Mouse (Mus musculus) midbrain, embryonic 11.5 days (tissue): ENCODE data around the gene Lhx1. TPM values are rescaled to one million over a fixed set of nuclear protein-coding genes. Genes with fewer than 3 reads are reported as not detected.
A peak's percentile ranks its signal among the peaks of the same experiment; 100 is the strongest.

Experiments
- ATAC-seq: fragments of 200-750 bp; cut with Nextera tagmentation; 2 replicates; pipeline ENCODE4 v1.8.0; 2017; ENCODE audit warnings: moderate TSS enrichment, moderate library complexity; ENCODE audit not compliant: low FRiP score
- DNase-seq: peaks from one replicate; pipeline ENCODE4 v3.0.0; 2015; ENCODE audit warnings: low spot score; ENCODE audit errors: missing footprints
- H3K27ac ChIP-seq: fragments of 300-500 bp; sonication (generic); 2 replicates; pipeline ENCODE4 v1.5.1; 2014; ENCODE audit warnings: low read depth, low read length
- H3K27me3 ChIP-seq: fragments of 300-500 bp; sonication (generic); 2 replicates; pipeline ENCODE4 v1.6.1; 2014; ENCODE audit warnings: mild to moderate bottlenecking, low read length, moderate library complexity, mixed read lengths; ENCODE audit not compliant: control insufficient read depth, insufficient read depth
- H3K36me3 ChIP-seq: fragments of 300-500 bp; sonication (generic); 2 replicates; pipeline ENCODE4 v1.6.1; 2014; ENCODE audit warnings: mild to moderate bottlenecking, low read length, moderate library complexity, mixed read lengths; ENCODE audit not compliant: control insufficient read depth, insufficient read depth
- H3K4me1 ChIP-seq: fragments of 300-500 bp; sonication (generic); 2 replicates; pipeline ENCODE4 v1.6.1; 2014; ENCODE audit warnings: low read length; ENCODE audit not compliant: control insufficient read depth, insufficient read depth
- H3K4me2 ChIP-seq: fragments of 300-500 bp; sonication (generic); 2 replicates; pipeline ENCODE4 v1.6.1; 2014; ENCODE audit warnings: mild to moderate bottlenecking, moderate library complexity
- H3K4me3 ChIP-seq: fragments of 300-500 bp; sonication (generic); 2 replicates; pipeline ENCODE4 v1.5.1; 2014; ENCODE audit warnings: low read depth, low read length
- H3K9ac ChIP-seq: fragments of 300-500 bp; sonication (generic); 2 replicates; pipeline ENCODE4 v1.6.1; 2014; ENCODE audit warnings: low read length
- H3K9me3 ChIP-seq: fragments of 300-500 bp; sonication (generic); 2 replicates; pipeline ENCODE4 v1.6.1; 2016; ENCODE audit warnings: low read length; ENCODE audit not compliant: control insufficient read depth
- WGBS: fragments of 180-500 bp; shearing (Covaris S2); extraction: QIAGEN DNeasy Blood & Tissue Kit; methylation state at CpG from one replicate; pipeline ENCODE4 v1.1.7; 2014; 5-methylcytosine and 5-hydroxymethylcytosine counted together
- polyA plus RNA-seq: library from polyadenylated mRNA; unstranded; fragments of >200 nt; fragmentation: Nextera tagmentation; extraction: Ambion mirVana; gene quantifications from 2 replicates; pipeline ENCODE4 v1.2.1, GENCODE M21; 2014

Gene Lhx1
- 32.8 and 37.6 TPM in 2 replicates for polyA plus RNA-seq

GRCm38 (mm10) chr11:84525421-84526274 lies at the start of gene Lhx1:
TSS of gene Lhx1 (minus strand) at chr11:84525535.
- Histone ChIP-seq H3K4me3 (peak within 1 kb of the TSS; percentile 40), H3K27ac (peak within 1 kb of the TSS; percentile 37), H3K9me3 (no peaks in the 10 kb centered on the region), H3K4me1 (peaks cover 17% of the 10 kb centered on the region), H3K27me3 (peaks cover 94% of the 10 kb centered on the region), H3K36me3 (no peaks in the 10 kb centered on the region), H3K4me2 (peak within 1 kb of the TSS; percentile 72), H3K9ac (peak within 1 kb of the TSS; percentile 64)
- ATAC-seq: peak; percentile 91
- DNase-seq: peak; percentile 98
- under 1% methylated on average over 64 of the region's 64 CpGs for WGBS

- Histone ChIP-seq H3K9ac (no peak overlapping the region), H3K27me3 (peaks cover 3% of the 10 kb centered on the region; the same call in 1 of the 2 replicates), H3K9me3 (no peaks in the 10 kb centered on the region), H3K4me1 (peaks cover 35% of the 10 kb centered on the region), H3K36me3 (no peaks in the 10 kb centered on the region), H3K4me3 (no peak overlapping the region), H3K27ac (peak overlapping the region; percentile 25; the same call in 1 of the 2 replicates), H3K4me2 (no peak overlapping the region)
- DNase-seq: no peak
- ATAC-seq: peak; percentile 67
- WGBS: 26% methylated on average over 8 of the region's 8 CpGs
Measured at GRCm38 (mm10) chr11:84574834-84575233, 49.5 kb upstream of the Lhx1 start.

DNA sequence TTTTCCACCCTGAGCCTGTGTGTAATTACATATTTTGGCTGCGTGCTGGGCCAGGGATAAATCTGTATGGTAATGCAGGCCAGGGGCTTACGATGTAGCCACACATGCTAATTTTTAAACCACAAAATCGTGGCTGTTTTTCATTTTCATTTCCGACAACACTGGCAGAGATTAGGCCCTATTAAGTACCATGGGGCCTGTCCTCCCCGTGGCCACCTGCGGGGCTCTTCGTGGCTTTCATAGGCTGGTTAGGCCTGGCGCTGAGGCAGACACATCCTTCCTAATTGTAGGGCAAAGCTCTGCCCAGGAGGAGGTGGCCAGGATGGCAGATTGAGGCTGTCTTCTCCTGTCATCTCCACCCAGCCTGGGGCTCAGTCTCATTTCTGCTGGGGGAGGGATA lies 48.3 kb upstream of the Lhx1 start:
- Histone ChIP-seq H3K27ac (no peak overlapping the region), H3K9ac (no peak overlapping the region), H3K4me1 (peaks cover 33% of the 10 kb centered on the region), H3K9me3 (no peaks in the 10 kb centered on the region), H3K36me3 (no peaks in the 10 kb centered on the region), H3K4me3 (no peak overlapping the region), H3K4me2 (no peak overlapping the region), H3K27me3 (peaks cover 3% of the 10 kb centered on the region; the same call in 1 of the 2 replicates)
- ATAC-seq: no peak
- DNase-seq: no peak
- 60% methylated on average over 8 of the region's 8 CpGs for WGBS

DNA sequence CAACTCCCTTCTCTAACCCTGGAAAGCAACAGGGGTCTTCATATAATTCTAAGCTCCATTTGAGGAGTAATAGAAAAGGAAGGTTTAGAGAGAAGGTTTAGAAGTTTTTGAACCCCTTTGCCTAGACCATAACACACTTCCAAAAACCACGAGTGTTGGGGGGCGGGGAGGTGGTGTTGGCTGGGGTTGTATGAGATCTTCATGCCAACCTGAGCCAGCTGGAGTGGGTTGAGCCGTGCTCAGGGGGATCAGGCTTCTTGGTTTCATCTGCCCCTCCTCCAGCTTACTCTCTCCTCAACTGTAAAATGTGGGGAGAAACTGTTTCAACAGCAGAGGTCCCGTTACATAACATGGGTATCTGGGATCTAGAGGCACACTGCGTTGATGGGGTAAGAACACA lies 45.5 kb upstream of the Lhx1 start:
- Histone ChIP-seq H3K27ac (peak overlapping the region; percentile 42), H3K4me3 (no peak overlapping the region), H3K4me1 (peaks cover 35% of the 10 kb centered on the region), H3K9ac (no peak overlapping the region), H3K27me3 (no peaks in the 10 kb centered on the region), H3K9me3 (no peaks in the 10 kb centered on the region), H3K4me2 (no peak overlapping the region), H3K36me3 (no peaks in the 10 kb centered on the region)
- ATAC-seq (no peak), DNase-seq (no peak)
- 76% methylated on average over 5 of the region's 5 CpGs for WGBS

DNA sequence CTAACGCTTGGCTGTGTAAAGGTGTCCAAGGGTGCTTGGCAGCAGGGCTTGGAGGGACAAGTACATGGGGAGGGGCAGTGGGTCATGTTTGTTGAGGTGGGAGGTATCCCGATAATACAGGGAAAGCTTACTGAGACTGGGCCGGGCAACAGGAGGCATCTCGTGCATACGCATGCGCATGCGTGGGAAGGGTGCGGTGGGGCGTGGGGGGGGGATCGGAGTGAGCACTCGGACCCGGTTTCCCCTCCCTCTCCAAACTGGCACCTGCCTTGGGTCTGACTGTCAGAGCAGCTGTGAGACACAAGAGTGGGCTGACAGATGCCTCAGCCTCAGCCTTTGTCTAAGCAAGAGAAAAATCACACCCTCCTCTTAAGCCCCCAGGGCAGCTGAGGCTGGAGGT lies 45.1 kb upstream of the Lhx1 start:
- no peaks in the 10 kb centered on the region for H3K9me3 ChIP-seq
- peak overlapping the region; percentile 42 for H3K27ac ChIP-seq
- 56% methylated on average over 12 of the region's 12 CpGs for WGBS
- no peaks in the 10 kb centered on the region for H3K27me3 ChIP-seq
- H3K4me2 ChIP-seq: no peak overlapping the region
- ATAC-seq (peak; percentile 40), DNase-seq (no peak)
- H3K36me3 ChIP-seq: no peaks in the 10 kb centered on the region
- H3K4me1 ChIP-seq: peaks cover 35% of the 10 kb centered on the region
- no peak overlapping the region for H3K4me3 ChIP-seq
- peak overlapping the region; percentile 4; the same call in 1 of the 2 replicates for H3K9ac ChIP-seq

DNA sequence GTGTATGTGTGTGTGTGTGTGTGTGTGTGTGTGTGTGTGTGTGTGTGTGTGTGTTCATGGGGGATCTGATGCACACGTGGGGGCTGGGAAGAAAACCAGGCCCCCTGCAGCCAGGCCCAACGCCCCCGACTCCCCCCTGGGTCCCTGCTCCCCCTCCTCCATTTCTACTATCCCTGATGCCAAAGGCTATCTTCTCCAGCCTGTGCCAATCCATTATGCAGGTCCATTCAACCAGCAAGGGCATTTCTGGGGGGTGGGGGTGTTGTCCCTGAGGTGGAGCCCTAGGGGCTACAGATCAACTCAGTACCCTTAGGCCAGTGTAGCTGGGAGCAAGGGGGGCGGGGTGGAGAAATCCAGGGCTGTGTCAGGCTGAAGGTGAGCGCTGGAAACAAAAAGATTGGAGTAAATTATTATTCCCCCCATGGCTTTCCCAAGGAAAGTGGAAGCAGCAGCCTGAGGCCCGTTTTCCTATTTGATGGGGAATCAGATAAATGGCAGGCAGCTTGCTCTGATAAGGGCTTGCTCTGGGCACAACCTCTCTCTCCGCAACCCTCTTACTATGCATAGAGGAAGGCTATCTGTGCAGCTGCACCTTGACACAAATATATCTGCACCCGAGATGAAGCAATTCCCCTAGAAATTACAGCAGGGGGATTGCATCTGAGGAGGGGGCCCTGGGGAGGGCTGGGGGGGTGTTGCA lies 43.9 kb upstream of the Lhx1 start:
- H3K27me3 ChIP-seq: no peaks in the 10 kb centered on the region
- WGBS: 59% methylated on average over 8 of the region's 8 CpGs
- no peak for DNase-seq

GRCm38 (mm10) chr11:84568482-84568881 lies 43.1 kb upstream of the Lhx1 start:
- ATAC-seq (no peak), DNase-seq (no peak)
- H3K27ac ChIP-seq: peak overlapping the region; percentile 63
- peaks cover 25% of the 10 kb centered on the region for H3K4me1 ChIP-seq
- no peaks in the 10 kb centered on the region for H3K9me3 ChIP-seq
- no peaks in the 10 kb centered on the region for H3K27me3 ChIP-seq
- no peak overlapping the region for H3K9ac ChIP-seq
- WGBS: 60% methylated on average over 5 of the region's 5 CpGs
- no peak overlapping the region for H3K4me3 ChIP-seq
- no peaks in the 10 kb centered on the region for H3K36me3 ChIP-seq
- no peak overlapping the region for H3K4me2 ChIP-seq

More for the DNA sequence above, 43.9 kb upstream of the Lhx1 start:
- peak; percentile 69 for ATAC-seq
- H3K9ac ChIP-seq: no peak overlapping the region
- no peak overlapping the region for H3K4me3 ChIP-seq
- no peaks in the 10 kb centered on the region for H3K36me3 ChIP-seq
- H3K27ac ChIP-seq: peak overlapping the region; percentile 35
- peaks cover 25% of the 10 kb centered on the region for H3K4me1 ChIP-seq
- H3K9me3 ChIP-seq: no peaks in the 10 kb centered on the region
- H3K4me2 ChIP-seq: no peak overlapping the region

DNA sequence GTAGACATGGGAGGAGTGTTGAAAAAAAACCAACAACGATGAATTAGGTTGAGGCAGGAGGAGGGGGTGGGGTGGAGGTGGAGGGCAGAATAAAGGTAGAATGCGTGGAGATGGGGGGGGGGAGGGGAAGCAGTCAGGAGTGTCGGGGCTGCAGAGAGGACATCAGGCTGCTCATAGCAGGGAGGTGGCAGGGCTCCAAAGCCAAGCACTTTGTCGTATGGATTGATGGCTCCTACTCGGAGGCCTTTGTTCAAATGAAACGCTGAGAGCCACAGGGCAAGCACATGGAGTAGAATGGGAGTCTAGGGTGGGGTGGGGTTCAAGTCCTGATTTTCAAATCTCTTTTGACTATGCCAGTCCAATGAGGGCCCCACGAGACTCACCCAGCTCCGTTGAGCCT lies 41.4 kb upstream of the Lhx1 start:
- H3K4me2 ChIP-seq: no peak overlapping the region
- ATAC-seq: no peak
- no peak overlapping the region for H3K27ac ChIP-seq
- no peak overlapping the region for H3K9ac ChIP-seq
- no peaks in the 10 kb centered on the region for H3K9me3 ChIP-seq
- no peaks in the 10 kb centered on the region for H3K36me3 ChIP-seq
- peaks cover 34% of the 10 kb centered on the region for H3K4me1 ChIP-seq
- no peak for DNase-seq
- no peak overlapping the region for H3K4me3 ChIP-seq
- H3K27me3 ChIP-seq: no peaks in the 10 kb centered on the region
- WGBS: 55% methylated on average over 8 of the region's 8 CpGs

- Histone ChIP-seq H3K4me3 (no peak overlapping the region), H3K4me2 (no peak overlapping the region), H3K9ac (no peak overlapping the region), H3K9me3 (no peaks in the 10 kb centered on the region), H3K27ac (no peak overlapping the region), H3K27me3 (no peaks in the 10 kb centered on the region), H3K4me1 (peaks cover 23% of the 10 kb centered on the region), H3K36me3 (no peaks in the 10 kb centered on the region)
- DNase-seq (no peak), ATAC-seq (no peak)
- 88% methylated on average over 3 of the region's 3 CpGs for WGBS
Measured at GRCm38 (mm10) chr11:84565224-84565623, 39.9 kb upstream of the Lhx1 start.
